ENCODE assay signal across 16 mouse cellular contexts in genomic region chr9:78096376-78096775, GRCm38 (mm10). TPM values are rescaled to one million over a fixed set of nuclear protein-coding genes. Genes with fewer than 3 reads are reported as not detected.
DNase-seq lines count a peak whose midpoint lies in the region; ATAC-seq and TF ChIP-seq lines count a peak whose summit lies in the region.
"Had no signal": no experiment of that assay in that cellular context is flagged by ENCODE, and none has a peak within 500 bp of the region (broad histone marks: within the 10 kb centered on the region; RNA-seq: fewer than 3 reads in every experiment).

No protein-coding gene starts in this region.

- intact Hi-C loops in gastrocnemius, adult 2 months (cut with DNase I) = no loop called here
- intact Hi-C loops in gastrocnemius, postnatal 36 days (cut with DNase I) = no loop called here

- H3K4me3 ChIP-seq in gastrocnemius, adult 2 months = no peak overlapping the region
- no peak overlapping the region for H3K4me3 ChIP-seq in lung, postnatal 0 days (ENCODE audit: low read depth, low read length)
- H3K4me3 ChIP-seq: hindbrain, embryonic 15.5 days; megakaryocyte, embryonic 14.5 days; neural tube, embryonic 12.5 days had no signal

- no peaks in the 10 kb centered on the region for H3K9me3 ChIP-seq in lung, postnatal 0 days (ENCODE audit: low read length)
- H3K9me3 ChIP-seq: hindbrain, embryonic 15.5 days; neural tube, embryonic 12.5 days had no signal

- H3K27me3 ChIP-seq in lung, postnatal 0 days (replicated peaks; ENCODE audit: insufficient read depth, low read length) = no peaks in the 10 kb centered on the region
- no peaks in the 10 kb centered on the region for H3K27me3 ChIP-seq in splenic B cell, adult 2 months (ENCODE audit: control insufficient read depth, insufficient read depth, low read length, poor library complexity, severe bottlenecking)
- H3K27me3 ChIP-seq: hindbrain, embryonic 15.5 days; megakaryocyte, embryonic 14.5 days; neural tube, embryonic 12.5 days had no signal

- peak overlapping the region; percentile 72; the same call in 1 of the 2 replicates for H3K27ac ChIP-seq in gastrocnemius, adult 2 months
- no peak overlapping the region for H3K27ac ChIP-seq in lung, postnatal 0 days (ENCODE audit: low read length)
- H3K27ac ChIP-seq: hindbrain, embryonic 15.5 days; neural tube, embryonic 12.5 days had no signal

- no peak for DNase-seq in gastrocnemius, adult 2 months
- no peak for DNase-seq in gastrocnemius, postnatal 36 days
- no peak for DNase-seq in lung, postnatal 0 days (ENCODE audit: low spot score)
- DNase-seq in lung, postnatal 14 days = no peak
- peak; percentile 36 for DNase-seq in WW6 (ENCODE audit: low read depth, low spot score)
- peak; percentile 48 for DNase-seq in splenic B cell, adult 2 months (ENCODE audit: low read depth, low spot score)
- no peak for DNase-seq in cerebellum, adult 8-10 months
- no peak for DNase-seq in adrenal gland, adult (ENCODE audit: inconsistent age in 2 of 2, low spot score in 1 of 2)
- DNase-seq: cerebellum, postnatal 36 days; kidney, postnatal 4 days; left cerebral cortex, postnatal 4 days had no signal

- TF ChIP-seq CTCF in gastrocnemius, adult 2 months (IDR thresholded peaks at IDR 0.05) = peak; percentile 44
- peak; percentile 50 for TF ChIP-seq CTCF in lung, postnatal 0 days (IDR thresholded peaks at IDR 0.05)

- no peak for ATAC-seq in lung, postnatal 0 days

- H3K4me1 ChIP-seq in lung, postnatal 0 days (ENCODE audit: insufficient read depth, low read depth, low read length) = no peaks in the 10 kb centered on the region
- H3K4me1 ChIP-seq: hindbrain, embryonic 15.5 days; neural tube, embryonic 12.5 days had no signal

- no peak overlapping the region for H3K9ac ChIP-seq in lung, postnatal 0 days (replicated peaks; ENCODE audit: low read depth)
- H3K9ac ChIP-seq: hindbrain, embryonic 15.5 days; neural tube, embryonic 12.5 days had no signal

- H3K4me2 ChIP-seq in lung, postnatal 0 days (replicated peaks; ENCODE audit: low read depth, low read length) = no peak overlapping the region
- H3K4me2 ChIP-seq: hindbrain, embryonic 15.5 days; neural tube, embryonic 12.5 days had no signal

- WGBS in lung, postnatal 0 days = 99% methylated on average over 5 of the region's 6 CpGs

- H3K36me3 ChIP-seq in lung, postnatal 0 days (ENCODE audit: insufficient read depth, low read length) = peaks cover 45% of the 10 kb centered on the region; the same call in 1 of the 2 replicates
- peaks cover 8% of the 10 kb centered on the region for H3K36me3 ChIP-seq in splenic B cell, adult 2 months (ENCODE audit: control insufficient read depth, insufficient read depth, low read length, poor library complexity, severe bottlenecking)

- no peak for TF ChIP-seq EP300 in lung, postnatal 0 days (IDR thresholded peaks at IDR 0.05)

RNA-seq across cellular contexts. Expression of gene Fbxo9, which starts 12.5 kb away (rescaled TPM):
- total RNA-seq in gastrocnemius, adult 2 months (2021) = 10 to 100 TPM; 43.3 to 49.0 TPM
- 10 to 100 TPM; 52.0 to 62.9 TPM for total RNA-seq in gastrocnemius, postnatal 36 days (2021)
- 55.1 and 59.9 TPM in 2 replicates for polyA plus RNA-seq in lung, postnatal 0 days (2015; fragmentation: Nextera tagmentation; extraction: Ambion mirVana)

RNA-seq across cellular contexts. Expression of gene Ick, which starts 12.6 kb away (rescaled TPM):
- 1 to 10 TPM; 5.0 to 6.4 TPM for total RNA-seq in gastrocnemius, adult 2 months (2021)
- 1 to 10 TPM; 5.4 to 7.5 TPM for total RNA-seq in gastrocnemius, postnatal 36 days (2021)
- 19.3 and 23.0 TPM in 2 replicates for polyA plus RNA-seq in lung, postnatal 0 days (2015; fragmentation: Nextera tagmentation; extraction: Ambion mirVana)

RNA-seq across cellular contexts. Expression of gene Gcm1, which starts 44.7 kb away (rescaled TPM):
- not detected for total RNA-seq in gastrocnemius, adult 2 months (2021)
- not detected for total RNA-seq in gastrocnemius, postnatal 36 days (2021)
- polyA plus RNA-seq in lung, postnatal 0 days (2015; fragmentation: Nextera tagmentation; extraction: Ambion mirVana) = 0.14 TPM in 2 replicates
- total RNA-seq: heart, adult 8-10 months; left cerebral cortex, postnatal 4 days had no signal
- polyA plus RNA-seq: G1E; hindbrain, embryonic 15.5 days; neural tube, embryonic 12.5 days had no signal

Comparison
In these comparisons a context has a peak if more than half of its experiments do, and no peak if none do; other contexts are left out.
1. DNase-seq: peak in WW6 (single experiment) and splenic B cell, adult 2 months (single experiment); none in gastrocnemius, adult 2 months (single experiment), gastrocnemius, postnatal 36 days (0 of 2), lung, postnatal 0 days (single experiment), lung, postnatal 14 days (single experiment), cerebellum, adult 8-10 months (single experiment) and adrenal gland, adult (0 of 2).